Mouse (Mus musculus) C2C12 (cell line): ENCODE results near the gene Mtif2. TPM values are rescaled to one million over a fixed set of nuclear protein-coding genes. Genes with fewer than 3 reads are reported as not detected.

Source experiments
- H3K27me3 ChIP-seq: one replicate; pipeline ENCODE4 v1.6.1; 2011; ENCODE audit not compliant: control insufficient read depth, insufficient read depth, insufficient read length
- H3K36me3 ChIP-seq: one replicate; pipeline ENCODE4 v1.6.1; 2011; ENCODE audit not compliant: control insufficient read depth, insufficient read depth
- H3K4me3 ChIP-seq: one replicate; pipeline ENCODE4 v1.5.1; 2011; ENCODE audit warnings: mild to moderate bottlenecking, control low read depth; ENCODE audit not compliant: poor library complexity, insufficient read depth, severe bottlenecking
- H3K79me2 ChIP-seq: one replicate; pipeline ENCODE4 v1.6.1; 2011; ENCODE audit not compliant: control insufficient read depth, insufficient read depth
- H3K79me3 ChIP-seq: one replicate; pipeline ENCODE4 v1.6.1; 2011; ENCODE audit warnings: low read depth, control low read depth
- H3ac ChIP-seq: one replicate; pipeline ENCODE3; 2011; ENCODE audit warnings: low read depth; ENCODE audit not compliant: control insufficient read depth, insufficient read length
- CEBPB ChIP-seq: IDR thresholded peaks from one replicate; pipeline ENCODE4 v1.6.1; 2011; ENCODE audit warnings: low read depth, mild to moderate bottlenecking, control low read depth, moderate library complexity
- CTCF ChIP-seq: IDR thresholded peaks from one replicate; pipeline ENCODE4 v1.5.1; 2011; ENCODE audit not compliant: control insufficient read depth, insufficient read depth, insufficient read length
- FOSL1 ChIP-seq: IDR thresholded peaks from one replicate; pipeline ENCODE4 v1.8.0; 2011; ENCODE audit warnings: mild to moderate bottlenecking, low read length; ENCODE audit not compliant: poor library complexity, insufficient read depth, severe bottlenecking
- MAX ChIP-seq: IDR thresholded peaks from one replicate; pipeline ENCODE4 v1.6.1; 2011; ENCODE audit warnings: mild to moderate bottlenecking, control low read depth
- MYOD1 ChIP-seq: IDR thresholded peaks from one replicate; pipeline ENCODE4 v1.6.1; 2011; ENCODE audit warnings: low read depth; ENCODE audit not compliant: control insufficient read depth, insufficient read length
- MYOG ChIP-seq: IDR thresholded peaks from one replicate; pipeline ENCODE4 v1.6.1; 2011; ENCODE audit not compliant: control insufficient read depth, insufficient read length; ENCODE audit errors: extremely low read depth
- USF1 ChIP-seq: IDR thresholded peaks from one replicate; pipeline ENCODE4 v1.6.1; 2011; ENCODE audit warnings: low read depth, mild to moderate bottlenecking, control low read depth, moderate library complexity
- long read RNA-seq, 2 experiments: library from polyadenylated mRNA; unstranded; transcript quantifications; one replicate each; pipeline ENCODE4 v2.0.0; 2019 to 2020
- polyA plus RNA-seq: library from polyadenylated mRNA; unstranded; fragments of >200 nt; fragmentation: generic; extraction: Trizol; gene quantifications from one replicate; pipeline ENCODE4 v1.2.1, GENCODE M21; 2012; ENCODE audit warnings: missing spikeins

Mtif2 gene
- 4.9 TPM for polyA plus RNA-seq
- long read RNA-seq, experiment 1, partial matches to known transcripts = 4 of 12 reads
- long read RNA-seq, experiment 1, other reads (novel, unspliced or antisense) = 4 of 12 reads
- long read RNA-seq, experiment 2, transcript Mtif2-202 (14 exons, 2,741 nt) = major isoform, 8 of 23 reads
- long read RNA-seq, experiment 2, transcript Mtif2-201 (14 exons, 2,425 nt) = minor isoform, 5 of 23 reads
- long read RNA-seq, experiment 2, partial matches to known transcripts = 1 of 23 reads
- long read RNA-seq, experiment 2, other reads (novel, unspliced or antisense) = 6 of 23 reads

- H3K36me3 ChIP-seq = peaks cover 10% of the 10 kb centered on the region
- no peaks in the 10 kb centered on the region for H3K27me3 ChIP-seq
- H3K79me2 ChIP-seq = peaks cover 36% of the 10 kb centered on the region
- peak within 1 kb of the TSS; percentile 96 for H3ac ChIP-seq
- peak within 1 kb of the TSS; percentile 88 for H3K4me3 ChIP-seq
- peaks cover 15% of the 10 kb centered on the region for H3K79me3 ChIP-seq
- TF ChIP-seq MYOD1 = no peak
- TF ChIP-seq MAX = peak; percentile 79
Observed at GRCm38 (mm10) chr11:29525988-29526794, at the start of gene Mtif2. Mtif2 (plus strand) TSS chr11:29526408.

- Histone ChIP-seq H3K36me3 (peaks cover 29% of the 10 kb centered on the region), H3ac (no peak overlapping the region), H3K4me3 (no peak overlapping the region), H3K27me3 (no peaks in the 10 kb centered on the region), H3K79me3 (no peaks in the 10 kb centered on the region), H3K79me2 (no peaks in the 10 kb centered on the region)
- TF ChIP-seq MAX (no peak), FOSL1 (no peak)
Observed at GRCm38 (mm10) chr11:29493135-29493534, 33.1 kb upstream of the Mtif2 start.

GRCm38 (mm10) chr11:29496962-29497361 lies 29.2 kb upstream of the Mtif2 start:
- no peaks in the 10 kb centered on the region for H3K79me2 ChIP-seq
- H3K36me3 ChIP-seq = peaks cover 58% of the 10 kb centered on the region

GRCm38 (mm10) chr11:29503948-29504893 lies 22.0 kb upstream of the Mtif2 start:
- Histone ChIP-seq H3K79me2 (no peaks in the 10 kb centered on the region), H3K27me3 (no peaks in the 10 kb centered on the region), H3K4me3 (no peak overlapping the region), H3K36me3 (peaks cover 58% of the 10 kb centered on the region), H3K79me3 (no peaks in the 10 kb centered on the region), H3ac (no peak overlapping the region)
- no peak for TF ChIP-seq MYOG
- no peak for TF ChIP-seq FOSL1
- TF ChIP-seq CTCF = no peak
- no peak for TF ChIP-seq MYOD1
- TF ChIP-seq MAX = no peak
- no peak for TF ChIP-seq CEBPB
- no peak for TF ChIP-seq USF1

More at GRCm38 (mm10) chr11:29496962-29497361, 29.2 kb upstream of the Mtif2 start:
- no peak overlapping the region for H3K4me3 ChIP-seq
- no peaks in the 10 kb centered on the region for H3K79me3 ChIP-seq
- TF ChIP-seq MYOG (no peak), CEBPB (no peak)
- H3ac ChIP-seq = no peak overlapping the region
- no peaks in the 10 kb centered on the region for H3K27me3 ChIP-seq

GRCm38 (mm10) chr11:29504899-29505625 lies 21.1 kb upstream of the Mtif2 start:
- Histone ChIP-seq H3ac (no peak overlapping the region), H3K27me3 (no peaks in the 10 kb centered on the region), H3K79me3 (no peaks in the 10 kb centered on the region), H3K79me2 (no peaks in the 10 kb centered on the region), H3K4me3 (no peak overlapping the region), H3K36me3 (peaks cover 57% of the 10 kb centered on the region)
- no peak for TF ChIP-seq CEBPB
